Comparison of ENCODE assay signal across 16 mouse cellular contexts in the genomic region with DNA sequence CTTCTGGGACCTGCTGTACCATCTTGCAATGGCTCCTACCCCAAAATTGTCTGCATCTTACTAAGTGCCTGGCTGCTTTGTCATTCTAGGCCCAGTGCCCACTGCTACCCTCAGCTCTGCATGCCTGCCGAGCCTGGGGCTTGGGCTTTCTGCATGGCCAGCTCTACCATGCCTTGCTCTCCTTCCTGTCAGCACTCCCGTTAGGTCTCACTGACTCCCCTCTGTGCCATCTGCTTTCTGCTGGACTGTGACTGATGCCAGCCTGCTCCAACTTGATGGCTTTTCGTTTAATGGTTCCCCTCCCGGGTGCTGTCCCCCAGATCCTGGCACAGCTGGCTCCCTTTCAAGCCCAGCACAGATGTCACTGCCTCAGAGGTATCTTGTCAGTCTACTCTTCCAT.
DNase-seq lines count a peak whose midpoint lies in the region; ATAC-seq and TF ChIP-seq lines count a peak whose summit lies in the region.
"Had no signal": no experiment of that assay in that cellular context is flagged by ENCODE, and none has a peak within 500 bp of the region (broad histone marks: within the 10 kb centered on the region; RNA-seq: fewer than 3 reads in every experiment).

No protein-coding gene starts in this region.

- H3K9ac ChIP-seq in hindbrain, embryonic 13.5 days = no peak overlapping the region
- no peak overlapping the region for H3K9ac ChIP-seq in hindbrain, embryonic 11.5 days (ENCODE audit: low read depth, low read length)
- no peak overlapping the region for H3K9ac ChIP-seq in neural tube, embryonic 13.5 days
- no peak overlapping the region for H3K9ac ChIP-seq in liver, postnatal 0 days (replicated peaks)
- H3K9ac ChIP-seq: embryonic facial prominence, embryonic 15.5 days; forebrain, embryonic 15.5 days; heart, embryonic 15.5 days; limb, embryonic 15.5 days; stomach, embryonic 15.5 days had no signal

- H3K4me3 ChIP-seq in hindbrain, embryonic 13.5 days = no peak overlapping the region
- no peak overlapping the region for H3K4me3 ChIP-seq in hindbrain, embryonic 11.5 days (ENCODE audit: low read depth, low read length)
- H3K4me3 ChIP-seq in neural tube, embryonic 13.5 days = no peak overlapping the region
- H3K4me3 ChIP-seq in liver, postnatal 0 days (ENCODE audit: low read depth, low read length) = no peak overlapping the region
- H3K4me3 ChIP-seq: embryonic facial prominence, embryonic 15.5 days; forebrain, embryonic 15.5 days; heart, embryonic 15.5 days; limb, embryonic 15.5 days; stomach, embryonic 15.5 days had no signal

- TF ChIP-seq EP300 in liver, postnatal 0 days (IDR thresholded peaks at IDR 0.05; ENCODE audit: low read depth) = no peak

- H3K4me1 ChIP-seq in hindbrain, embryonic 13.5 days (replicated peaks) = peaks cover 18% of the 10 kb centered on the region
- H3K4me1 ChIP-seq in hindbrain, embryonic 11.5 days (replicated peaks; ENCODE audit: control insufficient read depth, insufficient read depth, low read length) = no peaks in the 10 kb centered on the region
- peaks cover 19% of the 10 kb centered on the region for H3K4me1 ChIP-seq in neural tube, embryonic 13.5 days (replicated peaks)
- peaks cover 18% of the 10 kb centered on the region for H3K4me1 ChIP-seq in liver, postnatal 0 days (ENCODE audit: insufficient read depth)
- H3K4me1 ChIP-seq: limb, embryonic 15.5 days had no signal

- DNase-seq in hindbrain, embryonic 11.5 days (ENCODE audit: low spot score) = no peak
- no peak for DNase-seq in neural tube, embryonic 10.5 days (ENCODE audit: extremely low spot score, low spot score)
- DNase-seq in cerebellum, adult 9-10 months = peak; percentile 79
- DNase-seq in liver, postnatal 0 days = no peak
- DNase-seq: kidney, postnatal 10 days; lung, adult 2 months; right cerebral cortex, adult 18-20 months had no signal

- no peaks in the 10 kb centered on the region for H3K27me3 ChIP-seq in hindbrain, embryonic 13.5 days
- no peaks in the 10 kb centered on the region for H3K27me3 ChIP-seq in hindbrain, embryonic 11.5 days (ENCODE audit: control insufficient read depth, insufficient read depth, low read length)
- H3K27me3 ChIP-seq in neural tube, embryonic 13.5 days = no peaks in the 10 kb centered on the region
- H3K27me3 ChIP-seq in liver, postnatal 0 days (ENCODE audit: insufficient read depth, low read length) = no peaks in the 10 kb centered on the region
- H3K27me3 ChIP-seq: embryonic facial prominence, embryonic 15.5 days; forebrain, embryonic 15.5 days; heart, embryonic 15.5 days; limb, embryonic 15.5 days; stomach, embryonic 15.5 days had no signal

- H3K36me3 ChIP-seq in hindbrain, embryonic 13.5 days = peaks cover 5% of the 10 kb centered on the region; the same call in 1 of the 2 replicates
- H3K36me3 ChIP-seq in hindbrain, embryonic 11.5 days (ENCODE audit: control insufficient read depth, insufficient read depth, low read length) = no peaks in the 10 kb centered on the region
- peaks cover 10% of the 10 kb centered on the region; the same call in 1 of the 2 replicates for H3K36me3 ChIP-seq in neural tube, embryonic 13.5 days
- H3K36me3 ChIP-seq in liver, postnatal 0 days (replicated peaks; ENCODE audit: insufficient read depth, low read length) = no peaks in the 10 kb centered on the region
- H3K36me3 ChIP-seq: embryonic facial prominence, embryonic 15.5 days; forebrain, embryonic 15.5 days; heart, embryonic 15.5 days; limb, embryonic 15.5 days; stomach, embryonic 15.5 days had no signal

- 71% methylated on average over 4 of the region's 4 CpGs for WGBS in hindbrain, embryonic 13.5 days
- 92% methylated on average over 4 of the region's 4 CpGs for WGBS in hindbrain, embryonic 11.5 days
- 58% methylated on average over 4 of the region's 4 CpGs for WGBS in neural tube, embryonic 13.5 days
- WGBS in liver, postnatal 0 days (ENCODE audit: insufficient replicate concordance) = 70% methylated on average over 4 of the region's 4 CpGs

- ATAC-seq in hindbrain, embryonic 13.5 days (ENCODE audit: low FRiP score) = peak; percentile 44
- ATAC-seq in hindbrain, embryonic 11.5 days (ENCODE audit: low FRiP score) = no peak
- ATAC-seq in neural tube, embryonic 13.5 days (ENCODE audit: low read depth) = peak; percentile 40; the same call in 1 of the 2 replicates
- no peak for ATAC-seq in liver, postnatal 0 days
- no peak for ATAC-seq in erythroblast, adult 5-6 weeks (replicated peaks; ENCODE audit: low FRiP score, poor library complexity, severe bottlenecking)
- ATAC-seq in inflammation-experienced regulatory T-cells, adult 6 months = no peak
- ATAC-seq: forebrain, embryonic 15.5 days had no signal

- H3K4me2 ChIP-seq in hindbrain, embryonic 13.5 days = no peak overlapping the region
- no peak overlapping the region for H3K4me2 ChIP-seq in hindbrain, embryonic 11.5 days (replicated peaks; ENCODE audit: low read depth, low read length)
- H3K4me2 ChIP-seq in neural tube, embryonic 13.5 days = no peak overlapping the region
- H3K4me2 ChIP-seq in liver, postnatal 0 days (ENCODE audit: low read depth, low read length) = no peak overlapping the region
- H3K4me2 ChIP-seq: embryonic facial prominence, embryonic 15.5 days; forebrain, embryonic 15.5 days; heart, embryonic 15.5 days; limb, embryonic 15.5 days; stomach, embryonic 15.5 days had no signal

- H3K9me3 ChIP-seq in hindbrain, embryonic 13.5 days = no peaks in the 10 kb centered on the region
- no peaks in the 10 kb centered on the region for H3K9me3 ChIP-seq in hindbrain, embryonic 11.5 days (ENCODE audit: control insufficient read depth, low read length)
- H3K9me3 ChIP-seq in neural tube, embryonic 13.5 days = no peaks in the 10 kb centered on the region
- H3K9me3 ChIP-seq in liver, postnatal 0 days (ENCODE audit: low read length) = no peaks in the 10 kb centered on the region
- H3K9me3 ChIP-seq: embryonic facial prominence, embryonic 15.5 days; forebrain, embryonic 15.5 days; heart, embryonic 15.5 days; limb, embryonic 15.5 days; stomach, embryonic 15.5 days had no signal

- H3K27ac ChIP-seq in hindbrain, embryonic 13.5 days = 0 out of 2 replicates have a peak overlapping the region, but pooled peaks have one; percentile 0
- H3K27ac ChIP-seq in hindbrain, embryonic 11.5 days (ENCODE audit: low read depth, low read length) = no peak overlapping the region
- peak overlapping the region; percentile 4; the same call in 1 of the 2 replicates for H3K27ac ChIP-seq in neural tube, embryonic 13.5 days (replicated peaks)
- no peak overlapping the region for H3K27ac ChIP-seq in liver, postnatal 0 days (ENCODE audit: low read depth)
- H3K27ac ChIP-seq: embryonic facial prominence, embryonic 15.5 days; forebrain, embryonic 15.5 days; limb, embryonic 15.5 days; stomach, embryonic 15.5 days had no signal

- TF ChIP-seq CTCF in liver, postnatal 0 days (IDR thresholded peaks at IDR 0.05; ENCODE audit: low read depth) = no peak

Comparison
In these comparisons a context has a peak if more than half of its experiments do, and no peak if none do; other contexts are left out.
1. ATAC-seq: peak in hindbrain, embryonic 13.5 days (single experiment) and neural tube, embryonic 13.5 days (single experiment); none in hindbrain, embryonic 11.5 days (single experiment), liver, postnatal 0 days (single experiment), erythroblast, adult 5-6 weeks (single experiment) and inflammation-experienced regulatory T-cells, adult 6 months (single experiment).
2. H3K27ac ChIP-seq: peak in hindbrain, embryonic 13.5 days (single experiment) and neural tube, embryonic 13.5 days (single experiment); none in hindbrain, embryonic 11.5 days (single experiment) and liver, postnatal 0 days (single experiment).